Mouse (Mus musculus): Measurements from ENCODE around the gene Oasl2. TPM values are rescaled to one million over a fixed set of nuclear protein-coding genes. Genes with fewer than 3 reads are reported as not detected.
A peak's percentile ranks its signal among the peaks of the same experiment; 100 is the strongest.
"Not testable (repeated sequence)": the region's sequence is repeated elsewhere in the genome, so short reads cannot be mapped to it uniquely, and the experiment has no call there.

Gene Oasl2
- polyA plus RNA-seq (2012; rRNA removed) (1.6 and 2.0 TPM in 2 replicates), polyA plus RNA-seq (2014; fragmentation: Nextera tagmentation; extraction: Ambion mirVana) (1.7 and 1.9 TPM in 2 replicates)

GRCm38 (mm10) chr5:114896688-114897373 lies at the start of gene Oasl2:
Gene Oasl2, plus strand, starts transcription at chr5:114896936.
- no peaks in the 10 kb centered on the region for H3K27me3 ChIP-seq (ENCODE audit: control insufficient read depth, insufficient read depth, low read length)
- TF ChIP-seq POLR2A (IDR thresholded peaks at IDR 0.05; ENCODE audit: borderline replicate concordance, extremely low read depth, insufficient read depth, insufficient read length): no peak
- no peak within 1 kb of the TSS for H3K27ac ChIP-seq (replicated peaks; ENCODE audit: low read depth, low read length)
- 0 out of 2 replicates have a peak within 1 kb of the TSS, but pooled peaks have one; percentile 26 for H3K4me2 ChIP-seq (replicated peaks; ENCODE audit: low read depth, low read length, severe bottlenecking)
- 0 out of 2 replicates have a peak within 1 kb of the TSS, but pooled peaks have one; percentile 28 for H3K9ac ChIP-seq (ENCODE audit: low read depth, low read length, severe bottlenecking)
- no peaks in the 10 kb centered on the region for H3K36me3 ChIP-seq (ENCODE audit: control insufficient read depth, insufficient read depth, low read length)
- no peak within 1 kb of the TSS; the same call in 1 of the 2 replicates for H3K4me3 ChIP-seq (replicated peaks; ENCODE audit: low read length)
- DNase-seq (ENCODE audit: low spot score) (no peak), ATAC-seq (ENCODE audit: low FRiP score, low read depth) (no peak)
- H3K4me1 ChIP-seq (ENCODE audit: control insufficient read depth, insufficient read depth, low read length): 0 out of 2 replicates have a peak, but pooled peaks cover 3% of the 10 kb centered on the region
- no peaks in the 10 kb centered on the region for H3K9me3 ChIP-seq (ENCODE audit: control insufficient read depth, low read length)
- 70% methylated on average over 13 of the region's 13 CpGs for WGBS

GRCm38 (mm10) chr5:114851565-114852236 lies 45.0 kb upstream of the Oasl2 start:
- ATAC-seq (ENCODE audit: low FRiP score, low read depth) (no peak), DNase-seq (ENCODE audit: low spot score) (no peak)
- H3K9ac ChIP-seq (ENCODE audit: low read depth, low read length, severe bottlenecking): no peak overlapping the region
- H3K27me3 ChIP-seq (ENCODE audit: control insufficient read depth, insufficient read depth, low read length): no peaks in the 10 kb centered on the region
- 85% methylated on average over 20 of the region's 20 CpGs for WGBS
- no peaks in the 10 kb centered on the region for H3K9me3 ChIP-seq (ENCODE audit: control insufficient read depth, low read length)
- TF ChIP-seq POLR2A (IDR thresholded peaks at IDR 0.05; ENCODE audit: borderline replicate concordance, extremely low read depth, insufficient read depth, insufficient read length): no peak
- H3K4me3 ChIP-seq (replicated peaks; ENCODE audit: low read length): no peak overlapping the region
- no peak overlapping the region for H3K4me2 ChIP-seq (replicated peaks; ENCODE audit: low read depth, low read length, severe bottlenecking)
- H3K27ac ChIP-seq (replicated peaks; ENCODE audit: low read depth, low read length): no peak overlapping the region
- no peaks in the 10 kb centered on the region for H3K4me1 ChIP-seq (ENCODE audit: control insufficient read depth, insufficient read depth, low read length)
- H3K36me3 ChIP-seq (ENCODE audit: control insufficient read depth, insufficient read depth, low read length): no peaks in the 10 kb centered on the region

- ATAC-seq (ENCODE audit: low FRiP score, low read depth); H3K36me3 ChIP-seq (ENCODE audit: control insufficient read depth, insufficient read depth, low read length); H3K9me3 ChIP-seq (ENCODE audit: control insufficient read depth, low read length); H3K4me2 ChIP-seq (replicated peaks; ENCODE audit: low read depth, low read length, severe bottlenecking); H3K4me3 ChIP-seq (replicated peaks; ENCODE audit: low read length); H3K27ac ChIP-seq (replicated peaks; ENCODE audit: low read depth, low read length); H3K27me3 ChIP-seq (ENCODE audit: control insufficient read depth, insufficient read depth, low read length); H3K4me1 ChIP-seq (ENCODE audit: control insufficient read depth, insufficient read depth, low read length); H3K9ac ChIP-seq (ENCODE audit: low read depth, low read length, severe bottlenecking); DNase-seq (ENCODE audit: low spot score): not testable (repeated sequence)
- 76% methylated on average over 3 of the region's 5 CpGs for WGBS
Measured at GRCm38 (mm10) chr5:114853364-114853763, 43.4 kb upstream of the Oasl2 start, which contains the start of gene 4930519G04Rik. Gene 4930519G04Rik, plus strand, starts transcription at chr5:114853664.

- peak within 1 kb of the TSS; percentile 59 for H3K4me2 ChIP-seq (replicated peaks; ENCODE audit: low read depth, low read length, severe bottlenecking)
- H3K27ac ChIP-seq (replicated peaks; ENCODE audit: low read depth, low read length): no peak within 1 kb of the TSS
- peak within 1 kb of the TSS; percentile 25 for H3K4me3 ChIP-seq (replicated peaks; ENCODE audit: low read length)
- no peaks in the 10 kb centered on the region for H3K27me3 ChIP-seq (ENCODE audit: control insufficient read depth, insufficient read depth, low read length)
- ATAC-seq (ENCODE audit: low FRiP score, low read depth) (no peak), DNase-seq (ENCODE audit: low spot score) (no peak)
- peak within 1 kb of the TSS; percentile 43 for H3K9ac ChIP-seq (ENCODE audit: low read depth, low read length, severe bottlenecking)
- no peaks in the 10 kb centered on the region for H3K9me3 ChIP-seq (ENCODE audit: control insufficient read depth, low read length)
- H3K36me3 ChIP-seq (ENCODE audit: control insufficient read depth, insufficient read depth, low read length): no peaks in the 10 kb centered on the region
- peaks cover 4% of the 10 kb centered on the region; the same call in 1 of the 2 replicates for H3K4me1 ChIP-seq (ENCODE audit: control insufficient read depth, insufficient read depth, low read length)
- TF ChIP-seq POLR2A (IDR thresholded peaks at IDR 0.05; ENCODE audit: borderline replicate concordance, extremely low read depth, insufficient read depth, insufficient read length): no peak
- 80% methylated on average over 12 of the region's 12 CpGs for WGBS
Measured at GRCm38 (mm10) chr5:114858582-114858981, 38.2 kb upstream of the Oasl2 start, which contains the start of gene Gm9936. Gene Gm9936, minus strand, starts transcription at chr5:114858682.

- peak; percentile 86 for DNase-seq (ENCODE audit: low spot score)
- Histone ChIP-seq H3K9me3 (ENCODE audit: control insufficient read depth, low read length) (no peaks in the 10 kb centered on the region), H3K4me3 (replicated peaks; ENCODE audit: low read length) (peak overlapping the region; percentile 25), H3K27ac (replicated peaks; ENCODE audit: low read depth, low read length) (no peak overlapping the region), H3K4me1 (ENCODE audit: control insufficient read depth, insufficient read depth, low read length) (peaks cover 4% of the 10 kb centered on the region; the same call in 1 of the 2 replicates), H3K9ac (ENCODE audit: low read depth, low read length, severe bottlenecking) (peak overlapping the region; percentile 43), H3K27me3 (ENCODE audit: control insufficient read depth, insufficient read depth, low read length) (no peaks in the 10 kb centered on the region), H3K4me2 (replicated peaks; ENCODE audit: low read depth, low read length, severe bottlenecking) (peak overlapping the region; percentile 59), H3K36me3 (ENCODE audit: control insufficient read depth, insufficient read depth, low read length) (no peaks in the 10 kb centered on the region)
- no peak for TF ChIP-seq POLR2A (IDR thresholded peaks at IDR 0.05; ENCODE audit: borderline replicate concordance, extremely low read depth, insufficient read depth, insufficient read length)
- peak; percentile 50; the same call in 1 of the 2 replicates for ATAC-seq (ENCODE audit: low FRiP score, low read depth)
- WGBS: 3% methylated on average over 18 of the region's 18 CpGs
Measured at GRCm38 (mm10) chr5:114859253-114859652, 37.5 kb upstream of the Oasl2 start.
